Mouse (Mus musculus) liver, embryonic 14.5 days (tissue): ENCODE data around the gene Serpina3m. TPM values are rescaled to one million over a fixed set of nuclear protein-coding genes. Genes with fewer than 3 reads are reported as not detected.
"Not testable (repeated sequence)": the region's sequence is repeated elsewhere in the genome, so short reads cannot be mapped to it uniquely, and the experiment has no call there.

Source experiments
- ATAC-seq: fragments of 200-750 bp; cut with Nextera tagmentation; 2 replicates; pipeline ENCODE4 v1.8.0; 2017; ENCODE audit warnings: moderate number of reproducible peaks, mild to moderate bottlenecking, moderate library complexity; ENCODE audit not compliant: insufficient read depth
- DNase-seq, 3 experiments: peaks; one replicate each; pipeline ENCODE4 v3.0.0-alpha.2; 2012 to 2013; ENCODE audit warnings: low read depth in 3 of 3, low spot score in 3 of 3
- H3K27ac ChIP-seq: fragments of 300-500 bp; sonication (generic); 2 replicates; pipeline ENCODE4 v1.5.1; 2014; ENCODE audit warnings: moderate library complexity, mild to moderate bottlenecking, control low read depth, inconsistent platforms
- H3K27me3 ChIP-seq: fragments of 300-500 bp; sonication (generic); 2 replicates; pipeline ENCODE4 v1.6.1; 2014; ENCODE audit warnings: mild to moderate bottlenecking, low read length, moderate library complexity; ENCODE audit not compliant: control insufficient read depth, insufficient read depth
- H3K36me3 ChIP-seq: fragments of 300-500 bp; sonication (generic); replicated peaks from 2 replicates; pipeline ENCODE4 v1.6.1; 2014; ENCODE audit warnings: low read depth; ENCODE audit not compliant: control insufficient read depth, insufficient read depth
- H3K4me1 ChIP-seq, 2 experiments: fragments of 200-500 bp in 1 of 2; fragments of 300-500 bp in 1 of 2; sonication (generic) in 1 of 2; replicated peaks; 2 replicates each; pipeline ENCODE4 v1.6.1; 2012 to 2014; ENCODE audit warnings: antibody characterized with exemption in 1 of 2, inconsistent platforms in 1 of 2, low read length in 1 of 2; ENCODE audit not compliant: control insufficient read depth in 2 of 2, insufficient read depth in 2 of 2
- H3K4me2 ChIP-seq: fragments of 300-500 bp; sonication (generic); 2 replicates; pipeline ENCODE4 v1.6.1; 2014; ENCODE audit warnings: low read depth, mild to moderate bottlenecking, control low read depth, moderate library complexity
- H3K4me3 ChIP-seq, 2 experiments: fragments of 200-500 bp in 1 of 2; fragments of 300-500 bp in 1 of 2; sonication (generic) in 1 of 2; 2 replicates each; pipeline ENCODE4 v1.5.1; 2012 to 2014; ENCODE audit warnings: low read depth in 2 of 2, low read length in 2 of 2, mild to moderate bottlenecking in 2 of 2, control low read depth in 1 of 2, inconsistent platforms in 1 of 2, moderate library complexity in 1 of 2; ENCODE audit not compliant: insufficient read depth in 1 of 2
- H3K9ac ChIP-seq: fragments of 300-500 bp; sonication (generic); replicated peaks from 2 replicates; pipeline ENCODE4 v1.6.1; 2014; ENCODE audit warnings: mild to moderate bottlenecking, control low read depth, moderate library complexity
- H3K9me3 ChIP-seq: fragments of 300-500 bp; sonication (generic); 2 replicates; pipeline ENCODE4 v1.6.1; 2016; ENCODE audit warnings: low read length, mixed read lengths; ENCODE audit not compliant: control insufficient read depth
- CTCF ChIP-seq: IDR thresholded peaks from 2 replicates; pipeline ENCODE4 v1.5.1; 2016; ENCODE audit warnings: antibody characterized with exemption, low read depth, control low read depth
- EP300 ChIP-seq: IDR thresholded peaks from 2 replicates; pipeline ENCODE4 v1.6.1; 2016; ENCODE audit warnings: antibody characterized with exemption, low read depth
- WGBS: fragments of 180-500 bp; shearing (Covaris S2); extraction: QIAGEN DNeasy Blood & Tissue Kit; methylation state at CpG from one replicate; pipeline ENCODE4 v1.1.7; 2014; ENCODE audit not compliant: insufficient replicate concordance; 5-methylcytosine and 5-hydroxymethylcytosine counted together
- polyA plus RNA-seq, 2 experiments: library from polyadenylated mRNA; depleted of rRNA in 1 of 2; stranded (reverse) in 1 of 2; unstranded in 1 of 2; fragments of >200 nt; fragmentation: Nextera tagmentation in 1 of 2; extraction: Ambion mirVana in 1 of 2; gene quantifications; 2 replicates each; pipeline versions ENCODE4 v1.2.1 to v1.2.3; 2012 to 2014

Gene Serpina3m
- polyA plus RNA-seq, 2 experiments: 0.03 to 0.11 TPM

- H3K27me3 ChIP-seq: no peaks in the 10 kb centered on the region
- H3K4me2 ChIP-seq: no peak within 1 kb of the TSS
- 46% methylated on average over 1 of the region's 1 CpGs for WGBS
- H3K9ac ChIP-seq: no peak within 1 kb of the TSS
- H3K4me1 ChIP-seq: no peaks in the 10 kb centered on the region
- H3K27ac ChIP-seq: no peak within 1 kb of the TSS
- H3K36me3 ChIP-seq: no peaks in the 10 kb centered on the region
- no peak within 1 kb of the TSS for H3K4me3 ChIP-seq
- H3K9me3 ChIP-seq: no peaks in the 10 kb centered on the region
- TF ChIP-seq CTCF: no peak
- no peak for TF ChIP-seq EP300
- no peak for ATAC-seq
- DNase-seq: no peak
Measured at GRCm38 (mm10) chr12:104314253-104314652, 24.0 kb upstream of the Serpina3m start, which contains the start of gene Serpina3j. TSS of gene Serpina3j (plus strand) at chr12:104314553.

- H3K9me3 ChIP-seq: no peaks in the 10 kb centered on the region
- no peaks in the 10 kb centered on the region for H3K36me3 ChIP-seq
- TF ChIP-seq CTCF (no peak), EP300 (no peak)
- H3K27ac ChIP-seq: no peak overlapping the region
- H3K27me3 ChIP-seq: no peaks in the 10 kb centered on the region
- no peak for ATAC-seq
- H3K4me2 ChIP-seq: no peak overlapping the region
- H3K4me3 ChIP-seq: no peak overlapping the region
- no peak overlapping the region for H3K9ac ChIP-seq
- DNase-seq: no peak
- H3K4me1 ChIP-seq: no peaks in the 10 kb centered on the region
- WGBS: 25% methylated on average over 1 of the region's 1 CpGs
Measured at GRCm38 (mm10) chr12:104322454-104322853, 15.8 kb upstream of the Serpina3m start.

- WGBS: 28% methylated on average over 1 of the region's 1 CpGs
- ATAC-seq: no peak
- TF ChIP-seq CTCF: no peak
- TF ChIP-seq EP300: no peak
Measured at GRCm38 (mm10) chr12:104331701-104332100, 6.6 kb upstream of the Serpina3m start.

GRCm38 (mm10) chr12:104336873-104337272, 1.4 kb upstream of the Serpina3m start:
- H3K27me3 ChIP-seq, H3K4me1 ChIP-seq, H3K4me2 ChIP-seq, H3K9me3 ChIP-seq, DNase-seq, H3K9ac ChIP-seq, ATAC-seq, H3K36me3 ChIP-seq, H3K27ac ChIP-seq, H3K4me3 ChIP-seq: not testable (repeated sequence)

More at GRCm38 (mm10) chr12:104331701-104332100, 6.6 kb upstream of the Serpina3m start:
- Histone ChIP-seq H3K9ac (no peak overlapping the region), H3K4me2 (no peak overlapping the region), H3K27me3 (no peaks in the 10 kb centered on the region), H3K36me3 (no peaks in the 10 kb centered on the region), H3K4me1 (no peaks in the 10 kb centered on the region), H3K4me3 (no peak overlapping the region), H3K9me3 (no peaks in the 10 kb centered on the region), H3K27ac (no peak overlapping the region)
- DNase-seq: no peak

- H3K27ac ChIP-seq: no peak overlapping the region
- H3K4me1 ChIP-seq: no peaks in the 10 kb centered on the region
- no peaks in the 10 kb centered on the region for H3K36me3 ChIP-seq
- no peaks in the 10 kb centered on the region for H3K27me3 ChIP-seq
- DNase-seq (no peak), ATAC-seq (no peak)
- H3K4me3 ChIP-seq: no peak overlapping the region
- TF ChIP-seq CTCF (no peak), EP300 (no peak)
- WGBS: 58% methylated on average over 3 of the region's 3 CpGs
- no peak overlapping the region for H3K9ac ChIP-seq
- no peaks in the 10 kb centered on the region for H3K9me3 ChIP-seq
- no peak overlapping the region for H3K4me2 ChIP-seq
Measured at GRCm38 (mm10) chr12:104338705-104339104, 419 bp downstream of the Serpina3m start.

- not testable (repeated sequence) for H3K4me1 ChIP-seq, H3K9me3 ChIP-seq, H3K27me3 ChIP-seq, H3K9ac ChIP-seq, ATAC-seq, DNase-seq, H3K4me2 ChIP-seq, H3K4me3 ChIP-seq, H3K36me3 ChIP-seq, H3K27ac ChIP-seq
Measured at GRCm38 (mm10) chr12:104342489-104342888, 4.2 kb downstream of the Serpina3m start.
